Mouse (Mus musculus): Measurements from ENCODE around the gene Stk4.

DNA sequence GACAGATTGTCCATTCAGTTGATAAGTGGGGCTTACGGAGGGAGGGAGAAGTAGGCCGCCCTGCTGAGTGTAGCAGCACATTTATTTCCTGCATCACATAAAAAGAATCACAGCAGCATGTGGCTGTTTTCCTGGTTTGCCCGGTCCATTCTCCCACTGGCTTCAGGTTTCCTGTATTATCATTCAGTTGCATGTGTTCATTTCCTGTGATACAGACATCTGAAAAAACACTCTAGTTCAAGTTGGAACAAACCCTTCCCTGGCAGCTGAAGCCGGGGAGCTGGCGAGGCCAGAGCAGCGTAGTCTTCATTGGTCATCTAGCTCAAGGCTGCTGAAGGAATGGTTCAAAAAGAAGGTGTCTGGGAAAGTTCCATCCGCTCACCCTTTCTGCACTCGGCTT lies 41.4 kb downstream of the Stk4 start:
- TF ChIP-seq POLR2A (IDR thresholded peaks at IDR 0.05; ENCODE audit: insufficient read depth, low read depth, low read length) (no peak), CTCF (IDR thresholded peaks at IDR 0.05; ENCODE audit: insufficient read depth, low read depth, low read length) (no peak)

Measured in olfactory bulb, adult 2 months (tissue).